Mouse (Mus musculus) spleen, adult 2 months (tissue): Measurements from ENCODE around the gene Nkx2-5.

Source experiments
- CTCF ChIP-seq: fragments of 200-500 bp; IDR thresholded peaks from 2 replicates; pipeline ENCODE4 v1.5.1; 2011; ENCODE audit warnings: mild to moderate bottlenecking, inconsistent platforms; ENCODE audit not compliant: insufficient read depth, insufficient read length, insufficient replicate concordance; ENCODE audit errors: extremely low read depth
- POLR2A ChIP-seq: fragments of 200-500 bp; IDR thresholded peaks from 2 replicates; pipeline ENCODE4 v1.6.1; 2011; ENCODE audit warnings: low read depth, low read length, inconsistent platforms

- TF ChIP-seq CTCF: no peak
- TF ChIP-seq POLR2A: no peak
Measured at GRCm38 (mm10) chr17:26837546-26837985, 7.2 kb downstream of the Nkx2-5 start.
